Mouse (Mus musculus): ENCODE results near the gene Abcg2. TPM values are rescaled to one million over a fixed set of nuclear protein-coding genes. Genes with fewer than 3 reads are reported as not detected.
"Not testable (repeated sequence)": the region's sequence is repeated elsewhere in the genome, so short reads cannot be mapped to it uniquely, and the experiment has no call there.

Abcg2 gene
- 29.5 and 34.3 TPM in 2 replicates for polyA plus RNA-seq (2016; fragmentation: Nextera tagmentation; extraction: Ambion mirVana)

- not testable (repeated sequence) for H3K4me1 ChIP-seq; H3K36me3 ChIP-seq (replicated peaks); H3K27me3 ChIP-seq; H3K9me3 ChIP-seq; ATAC-seq (ENCODE audit: low FRiP score); H3K9ac ChIP-seq; H3K4me3 ChIP-seq (replicated peaks); H3K27ac ChIP-seq; H3K4me2 ChIP-seq
- 87% methylated on average over 3 of the region's 3 CpGs for WGBS
These were observed at the start of gene Abcg2 for GRCm38 (mm10) chr6:58584223-58584622. Gene Abcg2 (plus strand): TSS chr6:58584523.

DNA sequence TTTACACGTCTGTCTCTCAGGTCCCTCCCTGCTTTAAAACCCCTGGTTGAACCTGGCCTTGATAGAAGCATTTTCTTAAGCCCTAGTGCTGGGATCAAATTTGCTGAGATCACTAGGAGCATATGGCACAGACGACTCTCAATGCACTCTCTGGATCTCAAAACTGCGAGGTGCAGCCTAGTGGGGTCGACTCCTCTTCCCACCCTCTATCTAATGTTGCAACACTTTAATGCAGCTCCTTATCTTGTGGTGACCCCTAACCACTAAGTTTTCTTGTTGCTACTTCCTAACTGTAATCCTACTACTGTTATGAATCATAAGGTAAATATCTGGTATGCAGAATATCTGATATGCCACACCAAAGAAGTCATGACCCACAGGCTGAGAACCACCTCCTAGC lies 44.1 kb upstream of the Abcg2 start:
- WGBS, result 79% methylated on average over 4 of the region's 4 CpGs
- H3K36me3 ChIP-seq (replicated peaks); H3K27ac ChIP-seq; H3K9me3 ChIP-seq; H3K4me1 ChIP-seq; H3K27me3 ChIP-seq; ATAC-seq (ENCODE audit: low FRiP score); H3K9ac ChIP-seq; H3K4me3 ChIP-seq (replicated peaks); H3K4me2 ChIP-seq: not testable (repeated sequence)

DNA sequence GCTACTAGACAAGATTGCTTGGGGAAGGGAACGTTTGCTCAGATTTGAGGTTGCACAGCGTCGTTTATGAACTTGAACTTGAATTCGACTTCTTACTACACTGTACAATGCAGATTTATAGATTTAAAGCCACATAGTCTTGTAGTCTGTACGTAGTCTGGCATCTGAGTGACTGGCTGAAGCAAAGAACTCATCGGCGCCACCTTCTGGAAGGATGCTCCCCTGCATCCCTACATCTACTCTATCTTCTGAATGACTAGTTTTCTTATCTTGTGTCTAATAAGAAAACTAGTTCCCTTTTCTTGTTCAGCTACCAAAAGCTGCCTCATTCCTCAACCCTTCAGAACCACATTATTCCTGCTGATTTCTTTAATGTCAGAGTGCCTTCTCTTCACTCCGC lies 41.5 kb upstream of the Abcg2 start:
- not testable (repeated sequence) for H3K9ac ChIP-seq; H3K27me3 ChIP-seq; ATAC-seq (ENCODE audit: low FRiP score); H3K4me3 ChIP-seq (replicated peaks); H3K4me1 ChIP-seq; H3K27ac ChIP-seq; H3K36me3 ChIP-seq (replicated peaks); H3K4me2 ChIP-seq; H3K9me3 ChIP-seq
- WGBS, result 62% methylated on average over 8 of the region's 8 CpGs

DNA sequence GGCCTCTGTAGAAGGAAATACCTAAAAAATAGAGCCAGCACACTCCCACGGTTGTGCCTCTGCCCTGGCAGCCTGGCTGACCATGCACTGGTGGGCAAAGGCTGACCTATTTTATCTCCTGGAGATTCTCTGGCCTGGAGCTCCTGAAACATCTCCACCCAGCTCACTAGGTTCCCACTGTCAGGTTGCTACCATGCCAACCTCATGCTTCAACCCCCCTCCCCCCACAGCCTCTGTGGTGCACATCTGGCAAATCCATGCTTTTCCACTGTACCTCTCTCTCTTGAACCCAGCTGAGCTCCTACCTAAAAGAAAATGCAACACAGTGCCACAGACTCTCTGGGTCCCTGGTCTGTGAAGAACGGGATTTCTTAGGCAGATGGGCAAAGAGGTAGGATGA lies 39.4 kb upstream of the Abcg2 start:
- H3K27ac ChIP-seq; H3K9ac ChIP-seq; H3K4me2 ChIP-seq; H3K4me1 ChIP-seq; H3K27me3 ChIP-seq; H3K4me3 ChIP-seq (replicated peaks); H3K36me3 ChIP-seq (replicated peaks); H3K9me3 ChIP-seq; ATAC-seq (ENCODE audit: low FRiP score): not testable (repeated sequence)
- 70% methylated on average over 2 of the region's 2 CpGs for WGBS

GRCm38 (mm10) chr6:58546050-58546449 lies 38.3 kb upstream of the Abcg2 start:
- H3K4me1 ChIP-seq; H3K9me3 ChIP-seq; H3K9ac ChIP-seq; H3K27me3 ChIP-seq; H3K4me2 ChIP-seq; H3K27ac ChIP-seq; ATAC-seq (ENCODE audit: low FRiP score); H3K36me3 ChIP-seq (replicated peaks); H3K4me3 ChIP-seq (replicated peaks): not testable (repeated sequence)
- 79% methylated on average over 5 of the region's 5 CpGs for WGBS

- Histone ChIP-seq H3K27me3 (no peaks in the 10 kb centered on the region), H3K9me3 (no peaks in the 10 kb centered on the region), H3K4me1 (no peaks in the 10 kb centered on the region), H3K27ac (no peak overlapping the region), H3K36me3 (replicated peaks) (no peaks in the 10 kb centered on the region), H3K4me2 (no peak overlapping the region), H3K9ac (no peak overlapping the region), H3K4me3 (replicated peaks) (no peak overlapping the region)
- ATAC-seq (ENCODE audit: low FRiP score), result no peak
- WGBS, result 11% methylated on average over 4 of the region's 4 CpGs
These were observed 37.5 kb upstream of the Abcg2 start for GRCm38 (mm10) chr6:58546816-58547215.

GRCm38 (mm10) chr6:58553812-58554211 lies 30.5 kb upstream of the Abcg2 start:
- not testable (repeated sequence) for H3K4me1 ChIP-seq; H3K36me3 ChIP-seq (replicated peaks); H3K27me3 ChIP-seq; H3K9ac ChIP-seq; H3K9me3 ChIP-seq; ATAC-seq (ENCODE audit: low FRiP score); H3K27ac ChIP-seq; H3K4me3 ChIP-seq (replicated peaks); H3K4me2 ChIP-seq

DNA sequence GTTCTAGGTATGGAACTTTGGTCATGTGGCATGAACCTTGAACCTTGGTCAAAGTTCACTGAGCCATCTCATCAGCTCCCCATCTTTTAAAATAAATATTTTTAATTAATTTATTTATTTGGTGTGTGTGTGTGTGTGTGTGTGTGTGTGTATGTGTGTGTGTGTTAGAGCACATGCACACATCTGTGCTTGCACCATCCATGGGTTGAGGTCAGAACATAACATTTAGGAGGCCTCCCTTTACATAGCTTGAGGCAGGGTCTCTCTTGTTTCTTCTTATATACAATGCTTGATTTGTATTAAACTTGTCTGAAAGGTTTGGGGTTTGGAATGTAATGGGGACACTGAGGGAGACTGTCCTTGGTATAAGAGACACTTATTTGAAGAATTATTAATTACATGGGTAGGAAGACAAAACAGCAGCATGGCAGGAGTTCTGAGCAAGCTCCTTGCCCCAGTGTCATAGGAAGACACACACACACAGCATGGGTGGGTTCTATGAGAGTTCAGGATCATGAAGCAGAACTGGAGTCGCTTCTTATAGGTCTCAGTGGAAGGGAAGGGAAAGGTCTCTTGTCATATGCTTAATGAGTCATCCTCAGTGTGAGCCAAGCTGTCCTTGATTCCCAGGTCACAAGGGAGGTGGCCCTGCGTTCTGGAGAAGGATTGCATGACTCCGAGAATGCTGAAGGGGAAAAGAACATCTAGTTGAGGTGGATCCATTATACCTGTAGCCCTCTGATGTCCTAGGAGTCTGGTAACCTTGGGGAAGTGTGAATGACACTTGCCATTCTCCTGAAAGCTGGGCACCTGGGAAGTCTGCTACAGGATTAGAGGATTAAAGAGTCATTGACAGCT lies 9.9 kb downstream of the Abcg2 start:
- 40% methylated on average over 3 of the region's 3 CpGs for WGBS
- H3K27ac ChIP-seq; H3K27me3 ChIP-seq; H3K9ac ChIP-seq; H3K36me3 ChIP-seq (replicated peaks); H3K4me3 ChIP-seq (replicated peaks); H3K9me3 ChIP-seq; H3K4me2 ChIP-seq; H3K4me1 ChIP-seq: not testable (repeated sequence)
- ATAC-seq (ENCODE audit: low FRiP score), result 0 out of 2 replicates have a peak, but pooled peaks have one; percentile 22

DNA sequence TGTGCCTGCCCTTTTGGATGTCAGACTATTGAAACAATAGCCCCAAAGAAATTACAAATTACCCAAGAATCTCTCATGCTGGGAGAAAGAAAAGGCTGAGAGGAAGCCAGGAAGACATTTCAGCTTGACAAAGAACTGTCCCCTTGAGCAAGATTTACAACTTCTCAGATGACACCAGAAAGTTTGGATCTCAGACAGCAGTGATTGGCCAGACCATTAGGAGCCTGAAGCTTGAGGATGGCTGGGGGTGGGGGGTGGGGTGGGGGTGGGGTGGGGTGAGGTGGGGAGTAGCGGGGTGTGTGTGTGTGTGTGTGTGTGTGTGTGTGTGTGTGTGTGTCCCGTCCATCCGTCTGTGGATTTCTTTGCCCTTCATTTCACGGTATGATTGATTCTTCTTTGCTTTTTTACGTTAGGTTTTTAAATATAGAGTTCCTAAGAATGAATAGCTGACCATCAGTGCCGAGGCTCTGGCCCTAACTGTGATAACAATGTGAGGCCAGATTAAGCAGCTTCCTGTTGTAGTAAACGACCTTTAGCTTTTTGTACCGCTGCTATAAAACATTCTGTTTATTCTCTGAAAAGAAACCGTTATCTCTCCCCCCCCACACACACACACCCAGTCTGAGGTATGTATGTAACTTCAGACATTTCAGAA lies 11.4 kb downstream of the Abcg2 start:
- 4% methylated on average over 9 of the region's 9 CpGs for WGBS
- not testable (repeated sequence) for H3K36me3 ChIP-seq (replicated peaks); H3K4me1 ChIP-seq; H3K27me3 ChIP-seq; H3K9me3 ChIP-seq
- H3K27ac ChIP-seq, result peak overlapping the region; percentile 0; the same call in 1 of the 2 replicates
- ATAC-seq (ENCODE audit: low FRiP score), result peak; percentile 62
- H3K4me3 ChIP-seq (replicated peaks), result peak overlapping the region; percentile 32
- H3K4me2 ChIP-seq, result peak overlapping the region; percentile 43
- peak overlapping the region; percentile 17 for H3K9ac ChIP-seq

DNA sequence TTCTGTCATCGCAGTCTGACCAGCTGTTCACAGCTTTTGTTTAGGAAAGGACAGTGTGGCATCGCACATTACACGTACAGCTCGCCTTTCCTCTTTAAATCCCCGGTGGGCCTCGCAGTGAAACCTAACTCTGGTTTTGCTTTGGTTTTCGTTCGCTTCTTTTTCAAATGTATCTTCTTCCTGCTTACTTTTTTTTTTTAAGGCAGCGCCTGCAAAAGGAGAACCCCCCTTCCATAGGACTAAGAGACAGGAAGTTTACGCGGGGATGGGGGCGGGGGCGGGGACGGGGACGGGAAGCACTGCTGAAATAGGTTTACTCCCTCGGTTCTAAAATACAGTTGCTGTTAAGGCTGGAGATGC lies 12.0 kb downstream of the Abcg2 start:
- H3K9me3 ChIP-seq, result 0 out of 2 replicates have a peak, but pooled peaks cover 2% of the 10 kb centered on the region
- H3K4me3 ChIP-seq (replicated peaks), result peak overlapping the region; percentile 32
- peak overlapping the region; percentile 0; the same call in 1 of the 2 replicates for H3K27ac ChIP-seq
- WGBS, result 16% methylated on average over 16 of the region's 16 CpGs
- H3K27me3 ChIP-seq, result no peaks in the 10 kb centered on the region; the same call in 1 of the 2 replicates
- H3K4me1 ChIP-seq, result peaks cover 3% of the 10 kb centered on the region; the same call in 1 of the 2 replicates
- H3K36me3 ChIP-seq (replicated peaks), result no peaks in the 10 kb centered on the region
- H3K9ac ChIP-seq, result peak overlapping the region; percentile 17
- peak overlapping the region; percentile 43 for H3K4me2 ChIP-seq
- ATAC-seq (ENCODE audit: low FRiP score), result peak; percentile 78

DNA sequence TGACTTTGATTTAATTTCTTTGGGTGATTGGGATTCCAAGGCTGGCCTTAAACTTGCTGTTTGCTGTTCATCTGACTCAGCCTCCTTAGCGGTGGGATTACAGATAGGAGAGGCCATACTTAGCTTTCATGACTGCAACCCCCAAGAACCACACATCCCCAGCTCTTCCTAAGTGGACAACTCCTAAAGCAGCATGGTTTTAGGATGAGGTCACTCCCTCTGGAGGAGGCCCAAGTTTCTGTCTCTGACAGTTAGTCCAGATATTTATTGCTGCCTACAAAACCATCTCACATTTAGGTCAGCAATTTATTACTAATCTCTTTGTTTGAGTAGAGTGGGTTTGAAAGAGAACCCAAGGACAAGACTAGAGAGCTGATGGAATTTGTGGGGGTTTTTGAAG lies 17.8 kb downstream of the Abcg2 start:
- H3K9ac ChIP-seq; H3K4me3 ChIP-seq (replicated peaks); ATAC-seq (ENCODE audit: low FRiP score); H3K4me1 ChIP-seq; H3K27me3 ChIP-seq; H3K9me3 ChIP-seq; H3K4me2 ChIP-seq; H3K36me3 ChIP-seq (replicated peaks); H3K27ac ChIP-seq: not testable (repeated sequence)
- 81% methylated on average over 1 of the region's 1 CpGs for WGBS

- H3K27me3 ChIP-seq; H3K4me3 ChIP-seq (replicated peaks); H3K27ac ChIP-seq; ATAC-seq (ENCODE audit: low FRiP score); H3K9ac ChIP-seq; H3K9me3 ChIP-seq; H3K36me3 ChIP-seq (replicated peaks); H3K4me2 ChIP-seq; H3K4me1 ChIP-seq: not testable (repeated sequence)
These were observed 18.7 kb downstream of the Abcg2 start for GRCm38 (mm10) chr6:58602991-58603390.

Measured in forebrain, embryonic 12.5 days (tissue).